Mouse (Mus musculus) forebrain, embryonic 12.5 days (tissue): ENCODE data around the gene Cers1. TPM values are rescaled to one million over a fixed set of nuclear protein-coding genes. Genes with fewer than 3 reads are reported as not detected.

Experiments
- ATAC-seq: fragments of 200-750 bp; cut with Nextera tagmentation; 2 replicates; pipeline ENCODE4 v1.8.0; 2017; ENCODE audit warnings: moderate TSS enrichment; ENCODE audit not compliant: low FRiP score
- H3K27ac ChIP-seq: fragments of 300-500 bp; sonication (generic); 2 replicates; pipeline ENCODE4 v1.5.1; 2016; ENCODE audit warnings: mild to moderate bottlenecking
- H3K27me3 ChIP-seq: fragments of 300-500 bp; sonication (generic); 2 replicates; pipeline ENCODE4 v1.6.1; 2016; ENCODE audit warnings: mild to moderate bottlenecking
- H3K36me3 ChIP-seq: fragments of 300-500 bp; sonication (generic); replicated peaks from 2 replicates; pipeline ENCODE4 v1.6.1; 2016; ENCODE audit warnings: mild to moderate bottlenecking
- H3K4me1 ChIP-seq: fragments of 300-500 bp; sonication (generic); 2 replicates; pipeline ENCODE4 v1.6.1; 2016
- H3K4me2 ChIP-seq: fragments of 300-500 bp; sonication (generic); 2 replicates; pipeline ENCODE4 v1.6.1; 2016; ENCODE audit warnings: mild to moderate bottlenecking, moderate library complexity
- H3K4me3 ChIP-seq: fragments of 300-500 bp; sonication (generic); replicated peaks from 2 replicates; pipeline ENCODE4 v1.5.1; 2016; ENCODE audit warnings: mild to moderate bottlenecking
- H3K9ac ChIP-seq: fragments of 300-500 bp; sonication (generic); 2 replicates; pipeline ENCODE4 v1.6.1; 2016; ENCODE audit warnings: mild to moderate bottlenecking
- H3K9me3 ChIP-seq: fragments of 300-500 bp; sonication (generic); 2 replicates; pipeline ENCODE4 v1.6.1; 2016
- WGBS: fragments of 180-500 bp; shearing (Covaris S2); methylation state at CpG from one replicate; pipeline ENCODE4 v1.1.7; 2016; 5-methylcytosine and 5-hydroxymethylcytosine counted together
- polyA plus RNA-seq: library from polyadenylated mRNA; unstranded; fragments of >200 nt; fragmentation: Nextera tagmentation; extraction: Ambion mirVana; gene quantifications from 2 replicates; pipeline ENCODE4 v1.2.1, GENCODE M21; 2016

Cers1 gene
- polyA plus RNA-seq, 1 experiment from 2014 or later, result 16.2 TPM

GRCm38 (mm10) chr8:70380069-70380468 lies 64.5 kb downstream of the Cers1 start:
- ATAC-seq, result no peak
- no peak overlapping the region for H3K9ac ChIP-seq
- WGBS, result 81% methylated on average over 12 of the region's 12 CpGs
- H3K9me3 ChIP-seq, result no peaks in the 10 kb centered on the region
- H3K4me2 ChIP-seq, result no peak overlapping the region
- peaks cover 7% of the 10 kb centered on the region; the same call in 1 of the 2 replicates for H3K4me1 ChIP-seq
- peaks cover 64% of the 10 kb centered on the region for H3K27me3 ChIP-seq
- H3K27ac ChIP-seq, result no peak overlapping the region
- no peak overlapping the region for H3K4me3 ChIP-seq
- peaks cover 6% of the 10 kb centered on the region; the same call in 1 of the 2 replicates for H3K36me3 ChIP-seq

Other genes with a start within 250 kb of the Cers1 start
- gene Tm6sf2, start 242.9 kb upstream of the Cers1 start, polyA plus RNA-seq, result 1.3 TPM in 2 replicates
- 0.06 and 0.19 TPM in 2 replicates for gene Hapln4, start 232.3 kb upstream of the Cers1 start, polyA plus RNA-seq
- 84.2 and 104 TPM in 2 replicates for gene Ncan, start 194.9 kb upstream of the Cers1 start, polyA plus RNA-seq
- 27.8 and 28.3 TPM in 2 replicates for gene Nr2c2ap, start 184.4 kb upstream of the Cers1 start, polyA plus RNA-seq
- 14.3 and 16.7 TPM in 2 replicates for gene Rfxank, start 176.6 kb upstream of the Cers1 start, polyA plus RNA-seq
- 35.0 and 36.1 TPM in 2 replicates for gene Borcs8, start 176.3 kb upstream of the Cers1 start, polyA plus RNA-seq
- gene Mef2b, start 176.1 kb upstream of the Cers1 start, polyA plus RNA-seq, result 1.6 and 2.5 TPM in 2 replicates
- 48.7 and 53.8 TPM in 2 replicates for gene Tmem161a, start 143.4 kb upstream of the Cers1 start, polyA plus RNA-seq
- 3.4 and 3.6 TPM in 2 replicates for gene Slc25a42, start 103.5 kb upstream of the Cers1 start, polyA plus RNA-seq
- gene Sugp2, start 81.5 kb upstream of the Cers1 start, polyA plus RNA-seq, result 82.9 and 92.5 TPM in 2 replicates
- gene Armc6, start 81.3 kb upstream of the Cers1 start, polyA plus RNA-seq, result 35.8 and 38.0 TPM in 2 replicates
- gene Homer3, start 32.9 kb upstream of the Cers1 start, polyA plus RNA-seq, result 90.7 and 94.5 TPM in 2 replicates
- 54.0 and 54.2 TPM in 2 replicates for gene Ddx49, start 13.3 kb upstream of the Cers1 start, polyA plus RNA-seq
- 217 and 229 TPM in 2 replicates for gene Cope, start 13.3 kb upstream of the Cers1 start, polyA plus RNA-seq
- 1.8 and 4.2 TPM in 2 replicates for gene Gdf1, start 14.0 kb downstream of the Cers1 start, polyA plus RNA-seq
- 26.9 and 29.5 TPM in 2 replicates for gene Upf1, start 37.5 kb downstream of the Cers1 start, polyA plus RNA-seq
- gene Comp, start 57.8 kb downstream of the Cers1 start, polyA plus RNA-seq, result 0.08 and 0.34 TPM in 2 replicates
- gene Crtc1, start 123.8 kb downstream of the Cers1 start, polyA plus RNA-seq, result 18.3 and 22.0 TPM in 2 replicates
- 18.3 and 18.6 TPM in 2 replicates for gene Klhl26, start 161.2 kb downstream of the Cers1 start, polyA plus RNA-seq
- 17.0 and 17.6 TPM in 2 replicates for gene Tmem59l, start 171.6 kb downstream of the Cers1 start, polyA plus RNA-seq
- 1.6 and 2.8 TPM in 2 replicates for gene Crlf1, start 177.4 kb downstream of the Cers1 start, polyA plus RNA-seq
- gene Rex1bd, start 191.0 kb downstream of the Cers1 start, polyA plus RNA-seq, result 126 and 127 TPM in 2 replicates
- 692 and 734 TPM in 2 replicates for gene Uba52, start 195.0 kb downstream of the Cers1 start, polyA plus RNA-seq
- gene Fkbp8, start 211.9 kb downstream of the Cers1 start, polyA plus RNA-seq, result 309 and 314 TPM in 2 replicates
- 45.6 and 50.8 TPM in 2 replicates for gene Kxd1, start 212.2 kb downstream of the Cers1 start, polyA plus RNA-seq
- gene Ell, start 223.7 kb downstream of the Cers1 start, polyA plus RNA-seq, result 18.8 and 19.9 TPM in 2 replicates